Mouse (Mus musculus): ENCODE results near the gene B4galt3. TPM values are rescaled to one million over a fixed set of nuclear protein-coding genes. Genes with fewer than 3 reads are reported as not detected.

Gene B4galt3
- total RNA-seq, 2 experiments from 2014 or later: 63.6 to 64.6 TPM

GRCm38 (mm10) chr1:171319748-171320147 is 49.6 kb downstream of the B4galt3 start:
- intact Hi-C loops (cut with DNase I): no loop called here
- no peak for DNase-seq (ENCODE audit: low spot score in 2 of 2)

- DNase-seq (ENCODE audit: low spot score in 2 of 2): no peak
- intact Hi-C loops (cut with DNase I): no loop called here
Observed at GRCm38 (mm10) chr1:171320151-171320550, 50.0 kb downstream of the B4galt3 start.

- intact Hi-C loops (cut with DNase I): no loop called here
- DNase-seq (ENCODE audit: low spot score in 2 of 2): no peak
Observed at GRCm38 (mm10) chr1:171321415-171321814, 51.3 kb downstream of the B4galt3 start.

- intact Hi-C loops (cut with DNase I): no loop called here
Observed at GRCm38 (mm10) chr1:171322012-171322411, 51.9 kb downstream of the B4galt3 start.

GRCm38 (mm10) chr1:171325571-171325970 is 55.4 kb downstream of the B4galt3 start:
- no peak for DNase-seq (ENCODE audit: low spot score in 2 of 2)
- intact Hi-C loops (cut with DNase I): no loop called here

More at GRCm38 (mm10) chr1:171322012-171322411, 51.9 kb downstream of the B4galt3 start:
- DNase-seq (ENCODE audit: low spot score in 2 of 2): no peak

Other genes starting within 250 kb of the B4galt3 start
- gene Fcgr3, start 205.4 kb upstream of the B4galt3 start, total RNA-seq (2021): 10 to 100 TPM in 1 of 2 experiments, 1 to 10 TPM in 1; 9.0 to 13.6 TPM
- 1 to 10 TPM in 1 of 2 experiments, not detected in 1; 1.1 TPM for gene Cfap126, start 156.4 kb upstream of the B4galt3 start, total RNA-seq (2021)
- gene Sdhc, start 119.7 kb upstream of the B4galt3 start, total RNA-seq (2021): 100 to 1,000 TPM; 200 to 204 TPM
- not detected for gene Mpz, start 119.6 kb upstream of the B4galt3 start, total RNA-seq (2021)
- gene Pcp4l1, start 74.1 kb upstream of the B4galt3 start, total RNA-seq (2021): 100 to 1,000 TPM in 1 of 2 experiments, 10 to 100 TPM in 1; 95.1 to 123 TPM
- under 1 TPM in 1 of 2 experiments, not detected in 1; 0.17 TPM for gene Nr1i3, start 56.4 kb upstream of the B4galt3 start, total RNA-seq (2021)
- 10 to 100 TPM; 81.7 to 86.7 TPM for gene Tomm40l, start 47.8 kb upstream of the B4galt3 start, total RNA-seq (2021)
- gene Apoa2, start 45.3 kb upstream of the B4galt3 start, total RNA-seq (2021): 1 to 10 TPM; 1.8 to 2.3 TPM
- gene Fcer1g, start 36.0 kb upstream of the B4galt3 start, total RNA-seq (2021): 10 to 100 TPM; 13.5 to 13.8 TPM
- 10 to 100 TPM; 11.1 to 16.4 TPM for gene Adamts4, start 19.9 kb upstream of the B4galt3 start, total RNA-seq (2021)
- 100 to 1,000 TPM; 252 to 309 TPM for gene Ndufs2, start 18.9 kb upstream of the B4galt3 start, total RNA-seq (2021)
- gene Ppox, start 10.9 kb downstream of the B4galt3 start, total RNA-seq (2021): 10 to 100 TPM; 21.7 to 26.6 TPM
- gene Usp21, start 17.7 kb downstream of the B4galt3 start, total RNA-seq (2021): 10 to 100 TPM; 50.9 to 65.6 TPM
- 100 to 1,000 TPM; 107 to 121 TPM for gene Ufc1, start 24.7 kb downstream of the B4galt3 start, total RNA-seq (2021)
- 10 to 100 TPM; 36.9 to 41.3 TPM for gene Dedd, start 58.8 kb downstream of the B4galt3 start, total RNA-seq (2021)
- 10 to 100 TPM; 39.6 to 48.0 TPM for gene Nit1, start 75.3 kb downstream of the B4galt3 start, total RNA-seq (2021)
- gene Pfdn2, start 75.3 kb downstream of the B4galt3 start, total RNA-seq (2021): 100 to 1,000 TPM; 161 to 185 TPM
- gene Klhdc9, start 90.5 kb downstream of the B4galt3 start, total RNA-seq (2021): 10 to 100 TPM in 1 of 2 experiments, 1 to 10 TPM in 1; 7.9 to 10.9 TPM
- gene Nectin4, start 99.8 kb downstream of the B4galt3 start, total RNA-seq (2021): 1 to 10 TPM; 2.3 to 3.9 TPM
- 1 to 10 TPM; 1.7 to 1.8 TPM for gene Arhgap30, start 118.6 kb downstream of the B4galt3 start, total RNA-seq (2021)
- 100 to 1,000 TPM; 107 to 113 TPM for gene Usf1, start 141.0 kb downstream of the B4galt3 start, total RNA-seq (2021)
- 1 to 10 TPM; 1.1 to 1.9 TPM for gene Tstd1, start 148.5 kb downstream of the B4galt3 start, total RNA-seq (2021)
- 1 to 10 TPM; 4.9 to 5.3 TPM for gene F11r, start 167.2 kb downstream of the B4galt3 start, total RNA-seq (2021)
- 1 to 10 TPM; 4.2 to 5.9 TPM for gene Alyref2, start 233.2 kb downstream of the B4galt3 start, total RNA-seq (2021)

Measured in left cerebral cortex, postnatal 36 days (tissue).